Mouse (Mus musculus): ENCODE data around the gene Hap1. TPM values are rescaled to one million over a fixed set of nuclear protein-coding genes. Genes with fewer than 3 reads are reported as not detected.
"Not testable (repeated sequence)": the region's sequence is repeated elsewhere in the genome, so short reads cannot be mapped to it uniquely, and the experiment has no call there.

The Hap1 gene
- polyA plus RNA-seq, 1 experiment from 2014 or later: 105 TPM

DNA sequence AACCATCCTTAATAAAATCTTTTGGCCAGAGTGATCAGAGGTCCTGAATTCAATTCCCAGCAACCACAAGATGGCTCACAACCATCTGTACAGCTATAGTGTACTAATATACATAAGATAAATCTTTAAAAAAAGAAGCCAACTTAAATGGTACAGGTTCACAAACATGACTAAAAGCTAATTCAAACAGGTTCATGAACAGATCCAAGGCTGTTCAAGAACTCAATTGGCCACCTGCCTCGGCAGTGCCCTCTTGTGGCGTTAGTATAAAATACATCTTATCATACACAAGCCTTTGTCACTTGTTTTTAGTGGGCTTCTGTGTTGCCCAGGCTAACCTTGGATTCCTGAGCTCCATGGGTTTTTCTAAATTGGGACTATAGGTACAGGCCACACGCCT is 32.4 kb downstream of the Hap1 start:
- peaks cover 6% of the 10 kb centered on the region for H3K4me1 ChIP-seq (replicated peaks; ENCODE audit: control insufficient read depth, insufficient read depth, low read length)
- H3K4me2 ChIP-seq (replicated peaks): no peak overlapping the region
- ATAC-seq (ENCODE audit: low FRiP score) (no peak), DNase-seq (ENCODE audit: low spot score) (peak; percentile 73)
- H3K27ac ChIP-seq: no peak overlapping the region
- H3K9me3 ChIP-seq (ENCODE audit: control insufficient read depth, low read length): no peaks in the 10 kb centered on the region
- no peak overlapping the region for H3K9ac ChIP-seq
- 17% methylated on average over 3 of the region's 3 CpGs for WGBS
- H3K4me3 ChIP-seq (replicated peaks; ENCODE audit: low read length): no peak overlapping the region
- peaks cover 21% of the 10 kb centered on the region for H3K36me3 ChIP-seq (replicated peaks; ENCODE audit: control insufficient read depth, insufficient read depth)
- no peaks in the 10 kb centered on the region for H3K27me3 ChIP-seq (ENCODE audit: control insufficient read depth, insufficient read depth, low read length)

DNA sequence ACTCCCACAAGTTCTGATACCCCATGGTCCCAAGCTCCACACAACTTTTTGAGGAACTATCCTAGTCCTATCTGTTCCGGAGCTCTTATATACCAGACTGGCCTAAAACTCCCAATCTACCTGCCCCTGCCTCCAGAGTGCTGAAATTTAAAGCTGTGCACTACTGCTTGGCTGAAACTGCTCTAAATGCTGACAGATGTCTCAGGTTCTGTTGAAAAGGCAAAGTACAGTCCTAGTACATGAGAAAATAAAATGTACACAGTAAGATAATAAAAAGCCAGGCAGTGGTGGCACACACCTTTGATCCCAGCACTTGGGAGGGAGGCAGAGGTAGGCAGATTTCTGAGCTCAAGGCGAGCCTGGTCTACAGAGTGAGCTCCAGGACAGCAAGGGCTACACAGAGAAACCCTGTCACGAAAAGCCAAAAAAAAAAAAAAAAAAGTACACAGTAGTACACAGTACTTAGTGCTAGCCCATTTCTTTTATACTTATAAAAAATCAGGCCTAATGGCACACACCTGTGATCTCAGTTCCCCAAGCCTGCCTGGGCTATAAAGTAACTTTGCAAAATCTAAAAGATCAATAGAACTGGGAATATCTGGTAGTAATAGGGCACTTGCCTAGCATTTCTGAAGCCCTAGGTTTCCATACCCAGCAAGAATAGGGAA is 33.2 kb downstream of the Hap1 start:
- H3K9ac ChIP-seq: no peak overlapping the region
- H3K4me3 ChIP-seq (replicated peaks; ENCODE audit: low read length): no peak overlapping the region
- WGBS: 60% methylated on average over 3 of the region's 3 CpGs
- no peaks in the 10 kb centered on the region for H3K9me3 ChIP-seq (ENCODE audit: control insufficient read depth, low read length)
- H3K36me3 ChIP-seq (replicated peaks; ENCODE audit: control insufficient read depth, insufficient read depth): peaks cover 21% of the 10 kb centered on the region
- peaks cover 6% of the 10 kb centered on the region for H3K4me1 ChIP-seq (replicated peaks; ENCODE audit: control insufficient read depth, insufficient read depth, low read length)
- no peak for DNase-seq (ENCODE audit: low spot score)
- no peaks in the 10 kb centered on the region for H3K27me3 ChIP-seq (ENCODE audit: control insufficient read depth, insufficient read depth, low read length)
- ATAC-seq (ENCODE audit: low FRiP score): no peak
- H3K27ac ChIP-seq: no peak overlapping the region
- no peak overlapping the region for H3K4me2 ChIP-seq (replicated peaks)

DNA sequence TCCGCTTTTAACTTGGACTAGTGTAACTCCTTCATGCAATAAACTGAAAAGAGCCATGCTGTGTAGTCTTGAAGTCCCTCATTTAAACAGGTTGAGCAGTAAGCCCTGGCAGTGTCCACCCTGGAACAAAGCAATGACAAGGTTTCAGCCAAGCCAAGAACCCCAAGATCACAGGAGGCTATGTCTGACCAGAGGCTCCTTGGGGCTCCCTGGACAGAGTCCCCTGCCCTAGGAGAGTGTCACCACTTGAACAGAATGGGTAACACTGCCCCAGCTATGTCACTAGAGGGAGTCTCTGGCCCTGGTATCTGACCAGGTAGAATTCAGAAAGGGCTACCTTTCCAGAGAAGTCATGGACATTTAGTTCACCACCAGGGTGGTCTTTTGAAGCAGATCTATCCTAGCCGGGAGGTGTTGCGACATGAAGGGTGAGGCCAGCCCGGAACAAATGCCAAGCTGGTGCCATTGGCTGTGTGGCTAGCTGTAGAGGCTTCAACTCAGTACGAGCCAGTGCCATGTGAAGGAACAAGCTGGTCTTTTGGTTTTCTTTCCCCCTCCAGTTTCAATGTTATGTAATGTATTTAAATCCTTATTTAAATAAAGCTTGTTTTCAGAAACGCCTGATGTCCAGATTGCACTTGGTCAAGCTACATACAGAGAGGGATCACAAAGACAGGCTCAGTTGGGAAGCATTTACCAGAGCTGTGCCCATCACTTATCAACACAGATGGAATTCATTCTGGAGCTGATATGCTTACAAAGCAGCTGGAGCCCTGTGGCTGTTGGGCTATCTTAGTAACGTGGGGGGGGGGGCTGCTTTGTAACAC is 34.2 kb downstream of the Hap1 start:
- not testable (repeated sequence) for H3K27ac ChIP-seq; H3K9me3 ChIP-seq (ENCODE audit: control insufficient read depth, low read length); ATAC-seq (ENCODE audit: low FRiP score); H3K27me3 ChIP-seq (ENCODE audit: control insufficient read depth, insufficient read depth, low read length); H3K4me1 ChIP-seq (replicated peaks; ENCODE audit: control insufficient read depth, insufficient read depth, low read length); DNase-seq (ENCODE audit: low spot score); H3K9ac ChIP-seq; H3K4me3 ChIP-seq (replicated peaks; ENCODE audit: low read length)
- Histone ChIP-seq H3K36me3 (replicated peaks; ENCODE audit: control insufficient read depth, insufficient read depth) (peaks cover 21% of the 10 kb centered on the region), H3K4me2 (replicated peaks) (0 out of 2 replicates have a peak overlapping the region, but pooled peaks have one; percentile 91)
- 81% methylated on average over 7 of the region's 7 CpGs for WGBS

DNA sequence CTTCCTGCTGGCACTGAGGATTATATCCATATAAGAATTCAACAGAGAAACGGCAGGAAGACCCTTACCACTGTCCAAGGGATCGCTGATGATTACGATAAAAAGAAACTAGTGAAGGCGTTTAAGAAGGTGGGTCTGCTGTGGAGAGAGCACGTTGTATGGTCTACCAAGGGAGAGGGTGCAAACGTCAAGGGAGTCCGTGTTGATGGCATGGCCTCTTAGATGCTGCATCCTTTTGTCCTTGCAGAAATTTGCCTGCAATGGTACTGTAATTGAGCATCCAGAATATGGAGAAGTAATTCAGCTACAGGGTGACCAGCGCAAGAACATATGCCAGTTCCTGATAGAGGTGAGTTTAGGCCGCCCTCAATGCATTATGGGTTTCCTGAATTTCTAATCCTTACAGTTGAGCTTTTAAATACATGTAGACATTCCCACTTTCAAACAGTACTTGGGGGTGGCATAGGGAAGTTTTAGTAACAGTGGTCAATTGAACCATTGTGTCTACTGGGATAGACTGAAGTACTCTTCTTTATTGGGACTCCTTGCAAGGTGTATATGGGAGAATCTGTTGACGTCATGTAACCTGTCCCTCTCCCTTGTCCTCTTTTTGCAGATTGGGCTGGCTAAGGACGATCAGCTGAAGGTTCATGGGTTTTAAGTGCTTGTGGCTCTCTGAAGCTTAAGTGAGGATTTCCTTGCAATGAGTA is 35.1 kb downstream of the Hap1 start:
- not testable (repeated sequence) for H3K9me3 ChIP-seq (ENCODE audit: control insufficient read depth, low read length); ATAC-seq (ENCODE audit: low FRiP score); H3K27me3 ChIP-seq (ENCODE audit: control insufficient read depth, insufficient read depth, low read length); H3K4me1 ChIP-seq (replicated peaks; ENCODE audit: control insufficient read depth, insufficient read depth, low read length); DNase-seq (ENCODE audit: low spot score)
- 16% methylated on average over 11 of the region's 11 CpGs for WGBS
- Histone ChIP-seq H3K36me3 (replicated peaks; ENCODE audit: control insufficient read depth, insufficient read depth) (peaks cover 21% of the 10 kb centered on the region), H3K9ac (peak overlapping the region; percentile 86), H3K4me3 (replicated peaks; ENCODE audit: low read length) (peak overlapping the region; percentile 69), H3K4me2 (replicated peaks) (peak overlapping the region; percentile 91), H3K27ac (peak overlapping the region; percentile 97)

DNA sequence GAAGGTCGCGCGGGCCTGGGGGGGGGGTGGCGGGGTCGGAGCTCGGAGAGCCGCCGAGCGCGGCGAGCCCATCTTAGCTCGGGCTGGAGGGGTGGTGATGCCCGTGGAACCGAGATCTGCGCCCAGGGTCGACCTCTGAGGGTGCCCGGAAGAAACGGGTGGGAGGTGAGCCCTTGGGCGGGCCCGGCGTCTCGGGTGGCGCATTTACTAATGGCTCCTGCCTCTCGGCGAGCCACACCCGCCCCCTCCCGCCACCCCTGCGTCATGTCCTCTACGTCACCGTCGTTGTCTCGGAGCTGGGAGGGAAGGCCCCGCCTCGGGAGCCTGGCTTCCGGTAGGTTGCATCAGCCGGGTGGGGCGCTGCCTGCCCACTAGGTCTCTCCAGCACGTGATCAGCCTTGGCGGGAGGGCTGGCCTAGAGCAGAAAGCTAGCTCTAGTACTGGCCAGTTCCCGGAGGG is 35.7 kb downstream of the Hap1 start:
- Histone ChIP-seq H3K36me3 (replicated peaks; ENCODE audit: control insufficient read depth, insufficient read depth) (peaks cover 21% of the 10 kb centered on the region), H3K4me3 (replicated peaks; ENCODE audit: low read length) (peak overlapping the region; percentile 69), H3K9ac (peak overlapping the region; percentile 86), H3K27ac (peak overlapping the region; percentile 97), H3K4me2 (replicated peaks) (peak overlapping the region; percentile 91), H3K27me3 (ENCODE audit: control insufficient read depth, insufficient read depth, low read length) (no peaks in the 10 kb centered on the region), H3K9me3 (ENCODE audit: control insufficient read depth, low read length) (no peaks in the 10 kb centered on the region), H3K4me1 (replicated peaks; ENCODE audit: control insufficient read depth, insufficient read depth, low read length) (peaks cover 6% of the 10 kb centered on the region)
- DNase-seq (ENCODE audit: low spot score) (peak; percentile 95), ATAC-seq (ENCODE audit: low FRiP score) (peak; percentile 84)
- WGBS: 1% methylated on average over 39 of the region's 40 CpGs

DNA sequence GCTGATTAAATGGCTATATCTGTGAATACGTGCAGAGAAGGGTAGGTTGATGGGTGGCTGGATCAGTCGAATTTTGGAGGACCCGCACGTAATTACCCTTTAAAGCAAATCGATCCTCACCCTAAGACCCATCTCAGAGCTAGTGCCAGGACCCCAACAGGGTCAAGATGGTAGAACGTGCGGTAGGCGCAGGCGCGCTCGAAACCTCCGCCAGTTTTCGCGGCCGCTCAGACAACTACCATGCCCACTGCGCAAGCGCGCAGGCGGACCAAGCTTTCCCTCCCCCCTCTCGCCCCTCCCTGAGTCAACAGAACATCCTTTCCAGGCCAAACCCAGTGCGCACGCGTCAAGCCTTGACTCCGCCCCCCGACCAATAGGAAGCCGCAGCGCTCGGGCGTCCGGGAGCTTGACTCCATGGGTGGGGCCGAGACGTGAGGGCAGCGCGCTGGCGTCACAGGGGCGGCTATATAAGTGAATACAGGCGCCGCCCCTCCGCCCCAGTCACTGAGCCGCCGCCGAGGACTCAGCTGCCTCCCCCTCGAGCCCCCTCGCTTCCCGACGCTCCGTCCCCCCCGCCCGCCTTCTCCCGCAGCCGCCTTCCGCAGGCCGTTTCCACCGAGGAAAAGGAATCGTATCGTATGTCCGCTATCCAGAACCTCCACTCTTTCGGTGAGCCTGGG is 36.3 kb downstream of the Hap1 start, which contains the start of gene Eif1:
Eif1 (plus strand) TSS at position 394 of the 680 bp plus-strand sequence.
- under 1% methylated on average over 51 of the region's 58 CpGs for WGBS
- H3K9me3 ChIP-seq (ENCODE audit: control insufficient read depth, low read length): no peaks in the 10 kb centered on the region
- DNase-seq (ENCODE audit: low spot score) (peak; percentile 100), ATAC-seq (ENCODE audit: low FRiP score) (peak; percentile 92)
- peaks cover 21% of the 10 kb centered on the region for H3K36me3 ChIP-seq (replicated peaks; ENCODE audit: control insufficient read depth, insufficient read depth)
- peaks cover 6% of the 10 kb centered on the region for H3K4me1 ChIP-seq (replicated peaks; ENCODE audit: control insufficient read depth, insufficient read depth, low read length)
- no peaks in the 10 kb centered on the region for H3K27me3 ChIP-seq (ENCODE audit: control insufficient read depth, insufficient read depth, low read length)
- H3K4me2 ChIP-seq (replicated peaks): peak within 1 kb of the TSS; percentile 91
- H3K4me3 ChIP-seq (replicated peaks; ENCODE audit: low read length): peak within 1 kb of the TSS; percentile 69
- H3K9ac ChIP-seq: peak within 1 kb of the TSS; percentile 86
- H3K27ac ChIP-seq: peak within 1 kb of the TSS; percentile 97

DNA sequence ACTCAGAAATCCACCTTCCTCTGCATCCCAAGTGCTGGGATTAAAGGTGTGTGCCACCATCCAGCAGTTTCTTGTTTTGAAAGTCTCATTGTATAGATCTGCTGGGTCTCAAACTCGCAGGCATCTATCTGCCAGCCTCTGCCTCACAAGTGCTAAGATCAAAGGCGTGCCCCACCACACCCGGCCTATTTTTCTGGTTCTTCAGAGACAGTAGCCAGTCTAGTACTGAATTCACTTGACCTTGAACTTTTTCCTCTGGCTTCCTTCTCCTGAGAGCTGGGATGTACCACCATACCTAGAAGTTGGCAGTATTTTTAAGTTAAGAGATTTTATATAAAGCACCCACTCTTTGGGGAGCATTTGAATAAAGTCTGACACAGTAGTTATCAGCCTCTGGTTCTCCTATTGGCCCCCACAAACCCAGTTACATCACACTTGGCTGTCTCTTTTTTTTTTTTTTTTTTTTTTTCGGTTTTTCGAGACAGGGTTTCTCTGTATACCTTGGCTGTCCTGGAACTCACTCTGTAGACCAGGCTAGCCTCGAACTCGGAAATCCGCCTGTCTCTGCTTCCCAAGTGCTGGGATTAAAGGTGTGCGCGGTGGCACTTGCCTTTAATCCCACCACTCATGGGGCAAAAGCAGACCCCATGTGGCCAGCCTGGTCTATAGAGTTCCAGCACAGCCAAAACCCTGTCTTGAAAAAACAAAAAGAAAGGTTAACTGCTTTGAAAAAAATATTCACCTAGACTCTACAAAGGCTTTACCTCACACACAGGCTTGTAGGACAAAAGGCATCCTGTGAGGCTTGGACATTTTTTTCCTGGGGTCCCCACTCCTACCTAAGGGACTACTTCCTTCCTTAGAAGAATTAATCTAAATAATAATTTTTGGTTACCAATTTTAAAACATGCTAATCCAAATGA is 37.1 kb downstream of the Hap1 start:
- Histone ChIP-seq H3K4me3 (replicated peaks; ENCODE audit: low read length) (peak overlapping the region; percentile 69), H3K36me3 (replicated peaks; ENCODE audit: control insufficient read depth, insufficient read depth) (peaks cover 21% of the 10 kb centered on the region), H3K27ac (peak overlapping the region; percentile 97), H3K4me1 (replicated peaks; ENCODE audit: control insufficient read depth, insufficient read depth, low read length) (peaks cover 6% of the 10 kb centered on the region), H3K4me2 (replicated peaks) (peak overlapping the region; percentile 50), H3K9ac (peak overlapping the region; percentile 26; the same call in 1 of the 2 replicates), H3K27me3 (ENCODE audit: control insufficient read depth, insufficient read depth, low read length) (no peaks in the 10 kb centered on the region), H3K9me3 (ENCODE audit: control insufficient read depth, low read length) (no peaks in the 10 kb centered on the region)
- ATAC-seq (ENCODE audit: low FRiP score): peak; percentile 1; the same call in 1 of the 2 replicates
- WGBS: 87% methylated on average over 10 of the region's 10 CpGs
- peak; percentile 37 for DNase-seq (ENCODE audit: low spot score)

DNA sequence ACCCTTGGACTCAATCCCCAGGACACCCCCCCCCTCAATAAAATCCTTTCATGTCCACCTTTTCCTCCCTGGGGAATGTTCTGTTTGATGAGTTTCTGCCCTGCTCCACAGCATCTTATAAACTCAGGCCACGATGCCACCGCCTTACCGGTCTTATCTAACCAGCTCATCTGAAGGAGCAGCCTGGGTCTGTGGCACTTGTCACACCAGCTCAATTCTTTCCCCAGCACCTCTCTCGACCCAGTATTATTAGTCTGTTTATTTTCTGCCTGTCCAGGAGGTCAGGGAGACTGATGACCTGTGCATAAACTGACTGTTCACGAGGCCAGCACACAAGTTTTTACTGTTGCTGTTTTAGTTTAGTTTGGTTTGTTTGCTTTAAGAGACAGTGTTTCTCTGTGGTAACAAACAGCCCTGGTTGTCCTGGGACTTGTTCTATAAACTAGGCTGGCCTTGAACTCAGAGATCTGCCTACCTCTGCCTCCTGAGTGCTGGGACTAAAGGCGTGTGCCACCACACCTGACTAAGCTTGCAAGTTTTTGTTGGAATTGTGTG is 38.0 kb downstream of the Hap1 start:
- H3K36me3 ChIP-seq (replicated peaks; ENCODE audit: control insufficient read depth, insufficient read depth): peaks cover 21% of the 10 kb centered on the region
- H3K9ac ChIP-seq: no peak overlapping the region
- no peak overlapping the region for H3K27ac ChIP-seq
- H3K4me3 ChIP-seq (replicated peaks; ENCODE audit: low read length): no peak overlapping the region
- no peaks in the 10 kb centered on the region for H3K9me3 ChIP-seq (ENCODE audit: control insufficient read depth, low read length)
- DNase-seq (ENCODE audit: low spot score): no peak
- peaks cover 6% of the 10 kb centered on the region for H3K4me1 ChIP-seq (replicated peaks; ENCODE audit: control insufficient read depth, insufficient read depth, low read length)
- H3K27me3 ChIP-seq (ENCODE audit: control insufficient read depth, insufficient read depth, low read length): no peaks in the 10 kb centered on the region
- H3K4me2 ChIP-seq (replicated peaks): no peak overlapping the region
- no peak for ATAC-seq (ENCODE audit: low FRiP score)
- WGBS: 72% methylated on average over 6 of the region's 6 CpGs

Data from hindbrain, embryonic 14.5 days (tissue).